Mouse (Mus musculus): ENCODE measurements around the gene Zfp708. TPM values are rescaled to one million over a fixed set of nuclear protein-coding genes. Genes with fewer than 3 reads are reported as not detected.
"Not testable (repeated sequence)": the region's sequence is repeated elsewhere in the genome, so short reads cannot be mapped to it uniquely, and the experiment has no call there.

Zfp708 gene
- 9.0 TPM in 2 replicates for polyA plus RNA-seq (2015; fragmentation: Nextera tagmentation; extraction: Ambion mirVana)

DNA sequence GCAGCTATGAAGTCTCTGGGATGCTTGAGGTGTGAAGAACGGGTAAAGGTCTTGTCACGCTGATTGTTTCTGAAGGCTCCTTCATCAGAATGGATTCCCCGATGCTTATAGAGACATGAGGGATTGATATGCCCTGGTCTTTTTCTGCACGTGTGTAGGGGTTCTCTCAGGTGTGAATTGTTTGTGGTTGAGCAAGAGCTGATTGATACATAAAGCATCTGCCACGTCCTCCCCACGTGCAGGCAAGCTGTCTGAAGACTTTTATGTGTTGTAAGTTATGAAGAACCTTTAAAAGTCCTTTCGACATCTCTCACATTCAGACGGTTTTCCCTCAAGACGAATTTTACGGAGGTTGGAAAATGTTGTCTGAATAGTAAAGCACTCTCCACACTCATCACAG lies at the start of gene Zfp708:
TSS of gene Zfp708 (minus strand) at position 101 of the 400 bp plus-strand sequence.
- Histone ChIP-seq H3K4me2 (no peak within 1 kb of the TSS), H3K27me3 (no peaks in the 10 kb centered on the region), H3K9me3 (replicated peaks) (no peaks in the 10 kb centered on the region), H3K4me3 (no peak within 1 kb of the TSS), H3K27ac (no peak within 1 kb of the TSS), H3K4me1 (no peaks in the 10 kb centered on the region), H3K36me3 (ENCODE audit: poor library complexity, severe bottlenecking) (peaks cover 6% of the 10 kb centered on the region; the same call in 1 of the 2 replicates), H3K9ac (no peak within 1 kb of the TSS)
- WGBS = 93% methylated on average over 10 of the region's 10 CpGs
- no peak for ATAC-seq

DNA sequence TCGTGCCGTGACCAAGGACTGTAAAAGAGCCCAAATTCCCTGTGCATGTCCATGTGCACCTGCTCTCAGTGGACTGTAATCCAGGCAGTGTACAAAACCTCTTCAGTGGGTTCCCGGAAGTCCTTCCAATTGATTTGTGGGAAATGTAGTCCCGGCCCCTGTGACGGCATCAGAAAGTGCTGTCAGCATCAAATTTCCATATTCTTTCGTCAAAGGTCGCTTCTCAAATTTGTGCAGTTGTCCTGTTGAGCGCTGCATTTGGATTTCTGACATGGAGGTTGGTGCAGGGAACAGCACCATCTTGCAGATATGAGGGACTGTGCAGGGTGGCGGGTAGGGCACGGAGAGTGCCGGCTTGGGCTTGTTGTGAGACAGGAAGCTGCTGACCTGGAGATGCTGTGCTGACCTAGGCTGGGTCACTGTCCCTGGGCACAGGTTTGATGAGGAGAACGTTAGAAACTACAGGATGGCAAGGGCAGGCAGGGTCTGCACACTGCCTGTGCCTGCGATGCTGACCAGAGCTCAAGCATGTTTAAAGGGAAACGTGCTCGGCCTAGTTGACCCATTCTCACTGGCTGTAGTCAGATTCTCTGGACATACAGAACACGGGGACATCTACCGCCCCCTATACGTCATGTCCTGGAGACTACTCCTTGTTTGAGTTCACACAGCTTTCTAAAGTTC lies 30.4 kb upstream of the Zfp708 start:
- Histone ChIP-seq H3K36me3 (ENCODE audit: poor library complexity, severe bottlenecking) (no peaks in the 10 kb centered on the region), H3K27me3 (no peaks in the 10 kb centered on the region), H3K4me3 (peak overlapping the region; percentile 69), H3K4me1 (peaks cover 7% of the 10 kb centered on the region), H3K4me2 (peak overlapping the region; percentile 75), H3K9ac (peak overlapping the region; percentile 81), H3K27ac (peak overlapping the region; percentile 40; the same call in 1 of the 2 replicates), H3K9me3 (replicated peaks) (no peaks in the 10 kb centered on the region)
- under 1% methylated on average over 18 of the region's 18 CpGs for WGBS
- ATAC-seq = peak; percentile 98

DNA sequence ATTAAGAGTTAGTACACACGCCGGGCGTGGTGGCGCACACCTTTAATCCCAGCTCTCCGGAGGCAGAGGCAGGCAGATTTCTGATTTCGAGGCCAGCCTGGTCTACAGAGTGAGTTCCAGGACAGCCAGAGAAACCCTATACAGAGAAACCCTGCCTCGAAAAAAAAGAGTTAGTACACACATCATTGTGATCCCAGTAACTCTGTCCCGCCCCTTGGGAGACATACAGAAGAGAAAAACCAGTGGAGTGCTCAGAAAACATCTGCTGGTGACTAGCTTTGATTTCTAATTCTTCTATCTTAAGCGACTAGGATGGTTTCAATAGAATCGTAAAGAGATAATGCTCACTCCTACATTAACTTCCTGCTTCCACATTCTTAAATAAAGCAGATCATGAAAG lies 29.7 kb upstream of the Zfp708 start:
- WGBS = 81% methylated on average over 10 of the region's 10 CpGs
- not testable (repeated sequence) for H3K27ac ChIP-seq; H3K4me1 ChIP-seq; H3K36me3 ChIP-seq (ENCODE audit: poor library complexity, severe bottlenecking); H3K9me3 ChIP-seq (replicated peaks); H3K9ac ChIP-seq; H3K27me3 ChIP-seq
- Histone ChIP-seq H3K4me3 (peak overlapping the region; percentile 69; the same call in 1 of the 2 replicates), H3K4me2 (peak overlapping the region; percentile 75)
- ATAC-seq = peak; percentile 34

DNA sequence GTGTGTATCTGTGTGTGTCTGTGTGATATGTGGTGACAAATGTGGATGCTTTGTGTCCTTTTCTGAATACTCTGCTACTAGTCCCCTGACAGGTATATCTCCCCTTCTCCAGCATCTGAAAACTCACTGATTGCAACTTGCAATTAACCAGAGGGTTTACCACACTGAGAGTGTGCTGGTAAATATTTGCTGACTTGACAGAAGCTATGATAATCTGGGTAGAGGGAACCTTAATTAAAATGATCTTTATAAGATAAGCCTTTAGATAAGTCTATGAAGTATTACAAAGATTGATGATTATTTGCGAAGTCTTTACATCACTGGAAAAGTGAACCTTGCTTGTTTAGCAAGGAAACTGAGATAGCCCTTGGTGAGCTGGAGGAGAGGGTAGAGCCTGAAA lies 26.7 kb upstream of the Zfp708 start:
- no peaks in the 10 kb centered on the region for H3K9me3 ChIP-seq (replicated peaks)
- H3K36me3 ChIP-seq (ENCODE audit: poor library complexity, severe bottlenecking) = no peaks in the 10 kb centered on the region
- 96% methylated on average over 1 of the region's 1 CpGs for WGBS
- H3K9ac ChIP-seq = no peak overlapping the region
- H3K4me2 ChIP-seq = no peak overlapping the region
- H3K4me3 ChIP-seq = no peak overlapping the region
- no peak for ATAC-seq
- H3K4me1 ChIP-seq = peaks cover 7% of the 10 kb centered on the region
- no peak overlapping the region for H3K27ac ChIP-seq
- no peaks in the 10 kb centered on the region for H3K27me3 ChIP-seq

DNA sequence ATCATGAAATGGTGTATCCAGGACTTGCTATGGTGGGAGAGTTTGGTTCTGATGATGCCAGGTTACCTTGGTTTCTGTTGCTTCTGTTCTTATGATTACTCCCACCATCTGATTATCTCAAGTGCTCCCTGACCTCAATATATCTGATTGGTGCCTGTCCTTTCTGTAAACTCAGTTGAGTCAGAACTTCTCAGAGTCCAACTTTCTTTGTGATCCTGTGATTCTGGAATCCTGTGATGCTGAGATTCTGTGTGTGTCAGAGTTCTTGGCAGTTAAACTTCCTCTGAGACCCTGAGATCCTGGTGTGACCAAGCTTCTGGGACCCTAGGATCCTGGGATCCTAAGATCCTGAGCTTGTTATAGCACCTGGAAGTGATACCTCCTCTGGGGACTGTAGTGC lies 23.6 kb upstream of the Zfp708 start, which contains the start of gene Zfp759:
TSS of gene Zfp759 (plus strand) at position 301 of the 400 bp plus-strand sequence.
- H3K27ac ChIP-seq; ATAC-seq; H3K4me3 ChIP-seq; H3K36me3 ChIP-seq (ENCODE audit: poor library complexity, severe bottlenecking); H3K4me1 ChIP-seq; H3K27me3 ChIP-seq; H3K4me2 ChIP-seq; H3K9me3 ChIP-seq (replicated peaks); H3K9ac ChIP-seq: not testable (repeated sequence)

DNA sequence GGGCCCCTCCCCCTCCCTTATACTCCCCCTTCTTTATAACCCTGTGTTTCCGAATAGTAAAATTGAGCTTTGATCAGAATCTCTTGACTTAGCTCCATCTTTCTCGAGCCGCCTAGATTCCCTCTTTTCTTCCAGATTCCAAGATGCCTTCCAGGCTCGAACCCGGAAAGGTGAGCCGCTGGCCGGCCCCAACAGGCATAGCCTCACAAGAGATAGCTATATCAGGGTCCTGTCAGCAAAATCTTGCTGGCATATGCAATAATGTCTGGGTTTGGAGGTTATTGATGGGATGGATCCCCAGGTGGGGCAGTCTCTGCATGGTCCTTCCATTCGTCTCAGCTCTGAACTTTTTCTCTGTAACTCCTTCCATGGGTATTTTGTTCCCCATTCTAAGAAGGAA lies 18.4 kb upstream of the Zfp708 start, which contains the start of gene Rslcan18:
TSS of gene Rslcan18 (minus strand) at position 101 of the 400 bp plus-strand sequence.
- H3K27ac ChIP-seq; H3K9me3 ChIP-seq (replicated peaks); H3K4me3 ChIP-seq; H3K36me3 ChIP-seq (ENCODE audit: poor library complexity, severe bottlenecking); H3K27me3 ChIP-seq; H3K4me2 ChIP-seq; H3K9ac ChIP-seq; ATAC-seq; H3K4me1 ChIP-seq: not testable (repeated sequence)
- WGBS = 90% methylated on average over 8 of the region's 8 CpGs

DNA sequence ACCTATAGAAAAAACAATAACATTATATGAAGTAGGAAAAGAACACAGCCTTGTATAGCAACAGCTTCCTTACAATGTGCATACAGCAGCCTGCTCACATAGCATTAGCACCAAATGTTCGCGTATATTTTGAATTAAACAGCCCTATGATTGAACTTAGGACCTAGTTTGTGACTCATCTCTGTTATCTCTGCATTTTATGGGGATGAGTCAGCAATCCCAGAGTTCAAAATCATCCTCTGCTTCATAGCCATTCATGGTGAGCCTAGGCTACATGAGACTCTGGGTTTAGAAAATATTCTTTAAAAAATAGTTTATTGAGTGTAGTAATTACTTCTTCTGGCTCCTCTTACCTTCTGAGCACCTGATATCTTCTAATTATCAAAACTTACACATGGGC lies 15.5 kb upstream of the Zfp708 start:
- 0 out of 2 replicates have a peak, but pooled peaks cover 4% of the 10 kb centered on the region for H3K4me1 ChIP-seq
- H3K9ac ChIP-seq = no peak overlapping the region
- no peaks in the 10 kb centered on the region for H3K27me3 ChIP-seq
- no peaks in the 10 kb centered on the region for H3K9me3 ChIP-seq (replicated peaks)
- H3K4me2 ChIP-seq = no peak overlapping the region
- WGBS = 97% methylated on average over 2 of the region's 2 CpGs
- no peak overlapping the region for H3K4me3 ChIP-seq
- H3K27ac ChIP-seq = no peak overlapping the region
- no peak for ATAC-seq
- no peaks in the 10 kb centered on the region for H3K36me3 ChIP-seq (ENCODE audit: poor library complexity, severe bottlenecking)

DNA sequence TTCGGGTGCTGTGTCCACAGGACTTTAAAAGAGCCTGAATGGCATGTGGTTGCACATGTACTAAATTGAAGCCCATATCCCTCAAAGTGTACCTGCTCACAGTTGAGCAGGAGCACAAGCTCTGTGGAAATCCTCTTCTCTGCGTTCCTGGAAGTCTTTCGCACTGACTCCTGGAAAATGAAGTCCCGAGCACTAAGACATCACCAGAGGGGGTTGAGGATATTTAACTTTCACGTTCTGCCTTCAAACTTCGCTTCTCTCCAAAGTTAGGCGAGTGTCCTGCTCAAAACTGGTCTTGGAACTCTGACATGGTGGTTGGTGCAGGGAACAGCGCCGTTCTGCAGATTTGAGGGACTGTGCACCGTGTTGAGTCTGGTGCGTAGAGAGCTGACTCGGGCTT lies 14.3 kb upstream of the Zfp708 start:
- no peaks in the 10 kb centered on the region for H3K27me3 ChIP-seq
- no peak overlapping the region for H3K4me3 ChIP-seq
- no peaks in the 10 kb centered on the region for H3K9me3 ChIP-seq (replicated peaks)
- no peaks in the 10 kb centered on the region for H3K36me3 ChIP-seq (ENCODE audit: poor library complexity, severe bottlenecking)
- H3K4me2 ChIP-seq = no peak overlapping the region
- WGBS = 80% methylated on average over 12 of the region's 12 CpGs
- H3K4me1 ChIP-seq = peaks cover 10% of the 10 kb centered on the region; the same call in 1 of the 2 replicates
- no peak overlapping the region for H3K27ac ChIP-seq
- H3K9ac ChIP-seq = no peak overlapping the region
- ATAC-seq = no peak

DNA sequence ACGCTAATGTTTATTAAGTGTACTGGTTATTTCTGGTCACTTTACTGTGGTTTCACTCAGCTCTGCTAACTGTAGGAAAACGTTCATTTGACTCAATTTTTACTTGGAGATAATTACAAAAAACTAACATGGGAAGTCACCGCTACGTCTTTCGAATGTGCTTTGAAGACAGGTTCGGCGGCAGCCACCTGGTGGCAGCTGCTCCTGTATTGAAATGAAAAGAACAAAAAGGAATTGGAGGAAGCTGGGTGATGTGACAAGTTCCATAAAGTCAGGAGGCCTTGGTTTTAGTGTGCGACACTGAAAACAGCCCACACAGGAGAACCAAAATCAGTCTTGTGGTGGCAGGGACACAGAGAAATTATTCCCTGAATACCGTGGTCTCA lies 11.0 kb upstream of the Zfp708 start:
- ATAC-seq = peak; percentile 66
- Histone ChIP-seq H3K9ac (0 out of 2 replicates have a peak overlapping the region, but pooled peaks have one; percentile 5), H3K4me2 (peak overlapping the region; percentile 62), H3K4me3 (peak overlapping the region; percentile 57), H3K4me1 (peaks cover 10% of the 10 kb centered on the region; the same call in 1 of the 2 replicates), H3K9me3 (replicated peaks) (0 out of 2 replicates have a peak, but pooled peaks cover 3% of the 10 kb centered on the region), H3K36me3 (ENCODE audit: poor library complexity, severe bottlenecking) (peaks cover 4% of the 10 kb centered on the region; the same call in 1 of the 2 replicates), H3K27me3 (no peaks in the 10 kb centered on the region), H3K27ac (no peak overlapping the region)
- WGBS = 7% methylated on average over 9 of the region's 9 CpGs

DNA sequence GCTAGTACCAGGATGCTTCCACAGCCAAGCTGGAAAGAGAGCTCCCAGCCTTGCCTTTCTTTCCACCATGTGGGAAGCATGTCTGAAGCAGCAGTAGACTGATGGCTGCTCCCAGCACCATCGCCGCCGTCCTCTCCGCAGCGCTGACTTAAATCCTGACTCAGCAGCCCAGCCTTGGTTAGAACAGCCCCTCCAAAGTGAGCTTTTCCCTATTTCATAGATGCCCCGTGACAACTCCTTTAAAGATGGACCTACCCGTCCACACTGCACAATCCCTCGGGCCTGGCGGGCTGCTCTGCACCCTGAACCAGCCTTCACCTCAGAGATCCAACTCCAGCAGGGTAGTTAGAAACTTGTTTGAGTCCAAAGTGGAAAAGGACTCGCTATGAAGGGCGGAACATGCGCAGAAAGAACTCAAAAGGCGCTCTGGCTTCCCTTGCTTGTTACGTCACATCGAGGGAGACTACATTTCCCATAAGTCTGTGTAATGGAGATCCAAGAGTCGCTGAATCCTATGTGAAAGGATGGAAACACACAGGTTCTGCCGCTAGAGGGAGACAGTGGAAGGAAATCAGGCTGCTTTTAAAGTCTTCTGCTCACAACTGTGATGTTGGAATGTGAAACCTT lies 10.5 kb upstream of the Zfp708 start, which contains the start of gene Gm28557:
TSS of gene Gm28557 (minus strand) at position 411 of the 627 bp plus-strand sequence.
- Histone ChIP-seq H3K27me3 (no peaks in the 10 kb centered on the region), H3K9ac (peak within 1 kb of the TSS; percentile 70), H3K36me3 (ENCODE audit: poor library complexity, severe bottlenecking) (peaks cover 4% of the 10 kb centered on the region; the same call in 1 of the 2 replicates), H3K4me3 (peak within 1 kb of the TSS; percentile 57), H3K4me2 (peak within 1 kb of the TSS; percentile 62), H3K4me1 (peaks cover 10% of the 10 kb centered on the region; the same call in 1 of the 2 replicates), H3K27ac (0 out of 2 replicates have a peak within 1 kb of the TSS, but pooled peaks have one; percentile 52), H3K9me3 (replicated peaks) (0 out of 2 replicates have a peak, but pooled peaks cover 3% of the 10 kb centered on the region)
- 1% methylated on average over 17 of the region's 17 CpGs for WGBS
- ATAC-seq = peak; percentile 99

DNA sequence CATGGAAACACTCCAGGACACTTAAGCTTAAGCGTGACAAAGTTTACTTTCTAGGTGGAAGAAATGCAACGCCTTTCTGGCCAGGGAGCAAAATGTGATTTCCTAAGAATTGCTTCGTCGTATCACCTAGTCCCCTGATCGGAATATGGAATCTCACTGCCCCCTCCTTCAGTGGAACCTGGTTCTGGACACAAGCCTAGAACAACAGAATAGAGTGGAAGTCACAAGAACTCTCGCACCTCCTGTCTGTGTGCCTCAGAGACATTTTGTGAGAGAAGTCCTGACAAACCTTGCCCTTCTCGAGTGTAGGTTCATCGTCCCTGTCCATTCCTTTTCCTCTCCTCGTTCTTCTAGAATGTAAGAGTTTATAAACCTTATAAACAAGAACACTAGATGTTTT lies 9.9 kb upstream of the Zfp708 start:
- H3K36me3 ChIP-seq (ENCODE audit: poor library complexity, severe bottlenecking) = peaks cover 4% of the 10 kb centered on the region; the same call in 1 of the 2 replicates
- H3K4me1 ChIP-seq = peaks cover 10% of the 10 kb centered on the region; the same call in 1 of the 2 replicates
- H3K27me3 ChIP-seq = no peaks in the 10 kb centered on the region
- no peak overlapping the region for H3K27ac ChIP-seq
- ATAC-seq = no peak
- peak overlapping the region; percentile 70 for H3K9ac ChIP-seq
- 72% methylated on average over 9 of the region's 9 CpGs for WGBS
- 0 out of 2 replicates have a peak, but pooled peaks cover 3% of the 10 kb centered on the region for H3K9me3 ChIP-seq (replicated peaks)
- peak overlapping the region; percentile 62 for H3K4me2 ChIP-seq
- peak overlapping the region; percentile 57 for H3K4me3 ChIP-seq

DNA sequence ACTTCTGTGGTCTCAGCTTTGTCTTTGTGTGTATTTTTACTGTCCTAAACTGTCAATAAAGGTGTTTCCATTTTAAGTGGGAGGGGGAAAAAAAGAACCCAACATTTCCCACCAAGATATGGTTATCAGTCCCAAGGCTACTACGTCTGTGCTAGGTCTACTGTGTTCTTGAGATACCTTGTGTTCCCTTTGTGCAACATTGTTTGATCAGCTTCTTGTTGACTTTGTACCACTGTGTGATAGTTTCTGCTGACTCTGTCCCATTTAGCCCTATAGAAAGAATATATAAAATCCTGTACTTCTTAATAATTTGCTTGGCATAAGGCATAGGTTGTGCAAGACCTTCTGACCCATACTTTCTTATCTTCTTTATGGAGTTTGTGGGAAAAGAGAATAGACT lies 7.6 kb downstream of the Zfp708 start:
- ATAC-seq = no peak
- WGBS = 90% methylated on average over 1 of the region's 1 CpGs
- Histone ChIP-seq H3K27ac (no peak overlapping the region), H3K27me3 (no peaks in the 10 kb centered on the region), H3K9ac (no peak overlapping the region), H3K4me1 (no peaks in the 10 kb centered on the region), H3K36me3 (ENCODE audit: poor library complexity, severe bottlenecking) (no peaks in the 10 kb centered on the region), H3K9me3 (replicated peaks) (no peaks in the 10 kb centered on the region), H3K4me3 (no peak overlapping the region), H3K4me2 (no peak overlapping the region)

Data from forebrain, embryonic 13.5 days (tissue).